Mouse (Mus musculus) cerebellum, adult 9-10 months (tissue): Measurements from ENCODE around the gene Camta1.

ENCODE experiments used
- DNase-seq: peaks from one replicate; pipeline ENCODE4 v3.0.0; 2022

The Camta1 gene

DNA sequence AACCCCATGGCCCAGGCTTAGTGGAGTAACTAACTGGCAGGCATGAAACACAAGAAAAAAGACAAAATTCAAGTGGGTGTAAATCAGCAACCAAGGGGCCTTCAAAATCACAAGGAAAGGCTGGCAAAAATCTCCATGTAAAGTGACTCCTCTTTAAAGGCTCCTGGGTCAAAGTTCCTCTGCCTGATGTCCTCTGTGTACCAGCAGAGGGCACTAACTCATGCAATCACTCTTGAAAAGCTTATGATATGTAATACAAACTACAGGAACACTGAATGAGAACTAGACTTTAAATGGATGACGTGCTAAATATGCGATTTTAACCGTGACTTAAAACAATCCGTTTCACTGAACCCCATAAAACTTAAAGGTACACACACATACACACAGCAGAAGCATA lies 83.2 kb downstream of the Camta1 start:
- DNase-seq: peak; percentile 41

DNA sequence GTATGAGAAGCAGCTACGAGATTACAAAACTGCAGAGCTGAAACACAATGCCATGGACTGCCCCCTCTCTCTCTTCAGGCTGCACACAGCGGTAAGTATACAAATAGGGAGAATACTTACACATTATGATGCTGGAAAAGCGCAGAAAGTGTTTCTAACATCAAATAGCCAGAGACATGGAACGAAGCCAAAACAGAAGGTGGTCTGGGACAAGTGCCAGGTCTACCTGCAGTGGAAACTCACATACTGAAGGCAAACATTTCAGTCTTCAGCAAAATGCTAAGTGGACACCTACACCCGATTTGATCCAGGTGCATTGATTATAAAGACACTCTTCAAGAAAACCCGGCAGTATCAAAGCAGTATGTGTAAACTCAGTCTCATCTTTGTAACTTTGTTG lies 84.2 kb downstream of the Camta1 start:
- peak; percentile 58 for DNase-seq

- no peak for DNase-seq
Measured at GRCm38 (mm10) chr4:151775441-151775840, 86.2 kb downstream of the Camta1 start.

GRCm38 (mm10) chr4:151773651-151774050 lies 88.0 kb downstream of the Camta1 start:
- no peak for DNase-seq

GRCm38 (mm10) chr4:151773007-151773406 lies 88.7 kb downstream of the Camta1 start:
- DNase-seq: no peak

DNA sequence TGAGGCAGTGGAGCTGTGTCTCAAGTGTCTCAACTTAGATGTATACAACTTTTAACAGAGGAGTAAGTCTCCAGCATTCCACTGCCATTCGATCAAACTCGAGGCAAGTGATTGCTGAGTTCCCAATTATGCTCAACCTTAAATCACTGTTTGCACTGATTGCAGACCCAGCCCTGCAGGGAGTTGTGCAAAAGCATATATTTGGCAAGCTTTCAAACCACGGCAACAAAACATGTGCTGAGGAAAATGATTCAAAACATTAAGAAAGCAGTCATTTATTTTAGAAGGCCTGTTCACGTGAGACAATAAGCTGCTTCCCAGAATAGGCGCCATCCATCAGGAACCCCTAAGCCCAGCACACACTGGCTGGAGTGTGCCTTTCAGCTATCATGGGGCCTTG lies 91.0 kb downstream of the Camta1 start:
- no peak for DNase-seq

GRCm38 (mm10) chr4:151767786-151768185 lies 93.9 kb downstream of the Camta1 start:
- DNase-seq: no peak

GRCm38 (mm10) chr4:151767361-151767760 lies 94.3 kb downstream of the Camta1 start:
- peak; percentile 49 for DNase-seq

DNA sequence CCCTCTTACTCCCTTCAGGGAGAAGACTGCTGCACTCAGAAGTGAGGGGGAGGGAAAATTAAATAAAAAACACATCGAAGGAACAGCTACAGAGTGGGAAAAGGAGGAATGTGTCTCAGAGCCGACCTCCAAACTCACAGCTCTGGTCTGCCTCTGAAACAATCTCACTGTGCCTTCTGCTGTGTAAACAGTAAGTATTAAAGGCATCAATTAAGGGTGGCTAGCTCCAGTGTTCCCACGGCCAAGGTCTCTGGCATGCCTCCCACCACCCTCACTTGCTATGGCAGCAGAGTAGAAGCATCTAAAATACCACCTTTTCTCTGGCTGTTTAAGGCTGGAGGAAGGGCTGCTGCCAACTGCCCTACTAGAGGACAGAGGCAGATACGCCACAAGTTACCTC lies 96.3 kb downstream of the Camta1 start:
- no peak for DNase-seq

- DNase-seq: no peak
Measured at GRCm38 (mm10) chr4:151763928-151764327, 97.7 kb downstream of the Camta1 start.

DNA sequence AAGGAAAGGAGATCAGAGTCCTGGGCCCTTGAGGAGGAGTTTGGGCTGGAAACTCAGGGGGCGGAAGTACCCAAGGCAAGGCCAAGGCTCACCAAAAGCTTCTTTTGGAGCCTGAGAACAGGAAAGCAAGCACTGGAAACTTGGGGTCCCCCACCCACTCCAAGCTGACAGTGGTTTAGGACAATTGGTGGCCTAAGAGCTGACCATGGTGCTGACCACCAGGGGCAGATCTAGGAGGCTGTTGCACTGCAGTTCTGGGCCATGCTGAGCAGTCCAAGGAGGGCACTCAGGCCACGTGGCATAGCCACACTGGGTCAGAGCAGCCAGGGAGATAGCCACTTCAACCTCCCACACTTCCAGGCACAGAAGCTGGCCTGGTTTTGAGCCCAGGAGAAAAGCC lies 102.6 kb downstream of the Camta1 start:
- no peak for DNase-seq

- DNase-seq: no peak
Measured at GRCm38 (mm10) chr4:151758337-151758736, 103.3 kb downstream of the Camta1 start.

- no peak for DNase-seq
Measured at GRCm38 (mm10) chr4:151757261-151757660, 104.4 kb downstream of the Camta1 start.

GRCm38 (mm10) chr4:151756400-151756799 lies 105.3 kb downstream of the Camta1 start:
- no peak for DNase-seq

DNA sequence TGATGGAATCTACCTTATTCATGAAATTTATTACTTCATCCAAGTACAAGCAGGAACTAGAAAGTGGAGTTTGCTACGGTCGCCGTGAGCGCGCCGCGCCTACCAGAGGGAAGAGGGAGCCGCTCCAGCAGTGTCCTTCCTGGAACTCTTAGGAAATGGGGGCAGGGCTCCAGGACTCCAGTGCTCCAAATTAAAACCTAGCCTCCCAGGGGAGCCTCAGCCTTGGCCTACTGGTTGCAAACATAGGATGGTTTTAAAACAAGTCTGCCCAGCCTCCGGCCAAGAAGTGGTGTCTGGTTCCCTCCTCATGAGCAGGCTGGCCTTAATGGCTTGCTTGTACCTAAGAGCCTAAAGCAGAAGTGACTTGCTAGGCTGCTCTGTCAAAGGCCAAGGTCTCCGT lies 108.4 kb downstream of the Camta1 start:
- DNase-seq: no peak

DNA sequence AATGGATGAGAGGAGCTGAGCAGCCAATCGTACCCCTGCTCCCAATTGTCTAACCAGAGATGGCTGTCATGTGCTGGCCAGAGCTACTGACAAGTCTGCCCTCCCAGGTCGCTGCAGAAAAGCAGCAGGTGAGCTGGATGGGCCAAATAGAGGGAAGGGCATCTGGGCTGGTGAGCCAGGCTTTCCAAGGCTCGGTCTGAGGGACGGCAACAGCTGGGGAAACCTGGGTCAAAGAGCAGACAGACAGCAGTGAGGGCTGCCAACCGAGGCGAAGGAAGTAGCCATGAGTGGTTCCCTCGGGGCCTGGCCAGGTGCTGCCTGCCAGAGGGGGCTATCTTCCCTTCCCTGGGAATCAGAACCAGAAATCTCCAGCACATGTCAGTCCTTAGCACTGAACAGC lies 109.1 kb downstream of the Camta1 start:
- peak; percentile 14 for DNase-seq

DNA sequence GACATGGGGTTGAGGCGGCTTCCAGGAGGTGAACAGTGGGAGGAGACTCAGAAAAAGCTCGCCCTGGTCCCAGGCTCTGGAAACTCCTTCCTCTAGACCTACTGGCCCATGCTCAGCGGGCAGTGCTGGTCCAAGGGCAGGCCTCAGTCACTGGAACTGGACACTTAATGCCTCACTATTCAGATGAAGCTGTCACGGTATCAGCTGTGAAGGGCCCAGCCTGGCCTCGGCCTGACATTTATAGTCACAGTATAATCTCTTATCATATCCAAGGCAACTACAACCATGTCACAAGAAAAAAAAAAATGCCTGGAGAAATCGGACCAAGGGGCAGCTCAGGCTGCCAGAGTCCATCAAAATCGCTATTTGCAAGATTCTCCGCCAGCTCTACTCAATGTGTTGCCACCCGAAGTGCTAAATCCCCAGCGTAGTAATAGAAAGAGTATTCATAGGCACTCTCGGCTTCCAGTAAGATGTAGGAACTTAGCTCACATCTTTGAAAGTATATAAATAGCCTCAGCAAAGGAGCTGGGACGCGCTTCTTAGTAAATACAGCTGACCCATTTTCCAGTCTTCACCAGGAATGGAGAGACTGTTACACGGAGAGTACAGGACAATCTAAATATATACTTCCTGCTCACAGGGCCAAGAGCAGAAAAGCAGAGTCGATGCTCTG lies 110.3 kb downstream of the Camta1 start:
- no peak for DNase-seq

GRCm38 (mm10) chr4:151747723-151748122 lies 114.0 kb downstream of the Camta1 start:
- no peak for DNase-seq

- no peak for DNase-seq
Measured at GRCm38 (mm10) chr4:151746002-151746606, 115.6 kb downstream of the Camta1 start.

- no peak for DNase-seq
Measured at GRCm38 (mm10) chr4:151741249-151742137, 120.2 kb downstream of the Camta1 start.

DNA sequence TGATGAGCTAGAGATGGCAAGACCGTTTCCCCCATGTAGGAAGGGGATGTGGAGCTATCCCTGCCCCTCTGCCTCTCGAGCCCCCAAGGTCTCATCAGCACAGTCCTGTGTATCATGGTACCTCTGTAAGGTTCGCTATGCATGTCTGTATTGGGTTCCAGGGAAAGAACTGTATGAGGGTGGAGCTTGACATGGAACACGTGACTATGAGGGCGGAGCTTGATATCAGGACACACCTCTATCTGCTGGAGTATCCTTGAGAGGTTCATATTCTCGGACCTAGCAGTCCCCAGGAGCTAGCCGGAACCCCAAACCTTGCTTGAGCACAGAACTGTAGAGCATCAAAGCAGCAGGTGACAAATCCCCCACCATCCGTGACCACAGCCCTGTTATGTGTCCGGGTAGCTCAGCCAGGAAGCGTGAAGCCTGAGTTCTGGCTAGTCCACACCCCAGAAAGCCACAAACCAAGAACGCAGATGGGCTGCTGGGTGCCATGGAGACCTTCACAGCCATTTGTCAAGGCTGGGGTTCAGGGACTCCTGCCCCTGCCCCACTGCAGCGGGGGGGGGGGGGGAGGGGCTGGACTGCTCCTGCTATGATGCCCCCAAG lies 122.2 kb downstream of the Camta1 start:
- DNase-seq: no peak

- DNase-seq: no peak
Measured at GRCm38 (mm10) chr4:151738875-151739274, 122.8 kb downstream of the Camta1 start.

- DNase-seq: no peak
Measured at GRCm38 (mm10) chr4:151738280-151738679, 123.4 kb downstream of the Camta1 start.
